Mouse (Mus musculus) megakaryocyte, embryonic 14.5 days (primary cell): ENCODE measurements around the gene Camk2g.
"Not testable (repeated sequence)": the region's sequence is repeated elsewhere in the genome, so short reads cannot be mapped to it uniquely, and the experiment has no call there.

Experiments
- FLI1 ChIP-seq: IDR thresholded peaks from 2 replicates; pipeline ENCODE4 v1.6.1; 2012; ENCODE audit warnings: low read length, inconsistent platforms, mixed read lengths
- GATA1 ChIP-seq: IDR thresholded peaks from 3 replicates; pipeline ENCODE4 v1.6.1; 2012; ENCODE audit warnings: mixed read lengths, low read length, inconsistent platforms, borderline replicate concordance

GRCm38 (mm10) chr14:20703461-20703860 lies 90.4 kb downstream of the Camk2g start:
- TF ChIP-seq GATA1, FLI1: not testable (repeated sequence)
